Mouse (Mus musculus): Measurements from ENCODE around the gene Msi2. TPM values are rescaled to one million over a fixed set of nuclear protein-coding genes. Genes with fewer than 3 reads are reported as not detected.

Gene Msi2
- polyA plus RNA-seq, 1 experiment = 69.3 TPM

DNA sequence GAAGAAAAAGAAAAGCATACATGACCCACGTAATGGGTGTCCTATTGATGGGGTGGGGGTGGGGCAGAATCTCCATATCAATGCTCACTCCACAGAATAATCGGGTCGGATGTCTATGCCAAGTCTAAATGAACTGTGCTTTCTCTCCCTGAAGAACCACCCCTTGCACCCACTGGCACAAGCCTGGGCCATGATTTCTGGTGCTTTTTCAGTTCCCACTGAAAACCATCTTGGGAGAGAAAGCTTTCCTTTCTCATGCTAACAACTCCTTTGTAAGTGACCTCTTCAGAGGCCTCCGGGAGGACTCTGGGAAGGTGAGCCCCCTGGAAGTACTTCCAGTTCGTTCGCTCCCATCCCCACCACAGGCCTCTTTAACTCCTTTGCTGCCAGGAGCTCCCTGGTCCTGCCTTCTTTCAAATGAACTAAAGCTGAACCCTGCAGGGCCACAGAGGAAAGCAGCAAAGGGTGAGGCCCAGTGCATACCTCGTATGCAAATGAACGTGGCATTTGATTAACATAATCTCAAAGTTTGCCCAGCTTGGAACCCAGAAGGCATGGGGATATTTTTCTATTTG is 135.0 kb downstream of the Msi2 start:
- Histone ChIP-seq H3K4me3 (ENCODE audit: control insufficient read depth, low read depth, low read length) (no peak overlapping the region), H3K4me1 (ENCODE audit: control insufficient read depth, insufficient read depth, low read length) (peaks cover 2% of the 10 kb centered on the region), H3K27me3 (ENCODE audit: control insufficient read depth, insufficient read depth, low read length) (no peaks in the 10 kb centered on the region), H3K36me3 (ENCODE audit: control insufficient read depth, insufficient read depth, low read length) (no peaks in the 10 kb centered on the region), H3K27ac (ENCODE audit: control insufficient read depth, insufficient read depth, low read depth, low read length) (peak overlapping the region; percentile 30)
- TF ChIP-seq CTCF (IDR thresholded peaks at IDR 0.05; ENCODE audit: control insufficient read depth, insufficient read depth, insufficient replicate concordance, low read depth, low read length) (no peak), POLR2A (IDR thresholded peaks at IDR 0.05; ENCODE audit: control insufficient read depth, low read depth, low read length) (no peak)

- Histone ChIP-seq H3K4me1 (ENCODE audit: control insufficient read depth, insufficient read depth, low read length) (peaks cover 2% of the 10 kb centered on the region), H3K36me3 (ENCODE audit: control insufficient read depth, insufficient read depth, low read length) (no peaks in the 10 kb centered on the region), H3K4me3 (ENCODE audit: control insufficient read depth, low read depth, low read length) (no peak overlapping the region), H3K27me3 (ENCODE audit: control insufficient read depth, insufficient read depth, low read length) (no peaks in the 10 kb centered on the region), H3K27ac (ENCODE audit: control insufficient read depth, insufficient read depth, low read depth, low read length) (peak overlapping the region; percentile 30; the same call in 1 of the 2 replicates)
- TF ChIP-seq POLR2A (IDR thresholded peaks at IDR 0.05; ENCODE audit: control insufficient read depth, low read depth, low read length) = no peak
- no peak for TF ChIP-seq CTCF (IDR thresholded peaks at IDR 0.05; ENCODE audit: control insufficient read depth, insufficient read depth, insufficient replicate concordance, low read depth, low read length)
Measured at GRCm38 (mm10) chr11:88582781-88583180, 135.5 kb downstream of the Msi2 start.

GRCm38 (mm10) chr11:88582021-88582707 is 136.1 kb downstream of the Msi2 start:
- TF ChIP-seq POLR2A (IDR thresholded peaks at IDR 0.05; ENCODE audit: control insufficient read depth, low read depth, low read length) = no peak
- TF ChIP-seq CTCF (IDR thresholded peaks at IDR 0.05; ENCODE audit: control insufficient read depth, insufficient read depth, insufficient replicate concordance, low read depth, low read length) = no peak
- no peak overlapping the region for H3K4me3 ChIP-seq (ENCODE audit: control insufficient read depth, low read depth, low read length)

GRCm38 (mm10) chr11:88581375-88581774 is 136.9 kb downstream of the Msi2 start:
- no peak for TF ChIP-seq CTCF (IDR thresholded peaks at IDR 0.05; ENCODE audit: control insufficient read depth, insufficient read depth, insufficient replicate concordance, low read depth, low read length)
- no peak for TF ChIP-seq POLR2A (IDR thresholded peaks at IDR 0.05; ENCODE audit: control insufficient read depth, low read depth, low read length)
- H3K4me3 ChIP-seq (ENCODE audit: control insufficient read depth, low read depth, low read length) = no peak overlapping the region
- H3K36me3 ChIP-seq (ENCODE audit: control insufficient read depth, insufficient read depth, low read length) = no peaks in the 10 kb centered on the region
- H3K27me3 ChIP-seq (ENCODE audit: control insufficient read depth, insufficient read depth, low read length) = no peaks in the 10 kb centered on the region
- no peak overlapping the region for H3K27ac ChIP-seq (ENCODE audit: control insufficient read depth, insufficient read depth, low read depth, low read length)
- peaks cover 2% of the 10 kb centered on the region for H3K4me1 ChIP-seq (ENCODE audit: control insufficient read depth, insufficient read depth, low read length)

More at GRCm38 (mm10) chr11:88582021-88582707, 136.1 kb downstream of the Msi2 start:
- no peaks in the 10 kb centered on the region for H3K36me3 ChIP-seq (ENCODE audit: control insufficient read depth, insufficient read depth, low read length)
- H3K27ac ChIP-seq (ENCODE audit: control insufficient read depth, insufficient read depth, low read depth, low read length) = no peak overlapping the region
- no peaks in the 10 kb centered on the region for H3K27me3 ChIP-seq (ENCODE audit: control insufficient read depth, insufficient read depth, low read length)
- peaks cover 2% of the 10 kb centered on the region for H3K4me1 ChIP-seq (ENCODE audit: control insufficient read depth, insufficient read depth, low read length)

DNA sequence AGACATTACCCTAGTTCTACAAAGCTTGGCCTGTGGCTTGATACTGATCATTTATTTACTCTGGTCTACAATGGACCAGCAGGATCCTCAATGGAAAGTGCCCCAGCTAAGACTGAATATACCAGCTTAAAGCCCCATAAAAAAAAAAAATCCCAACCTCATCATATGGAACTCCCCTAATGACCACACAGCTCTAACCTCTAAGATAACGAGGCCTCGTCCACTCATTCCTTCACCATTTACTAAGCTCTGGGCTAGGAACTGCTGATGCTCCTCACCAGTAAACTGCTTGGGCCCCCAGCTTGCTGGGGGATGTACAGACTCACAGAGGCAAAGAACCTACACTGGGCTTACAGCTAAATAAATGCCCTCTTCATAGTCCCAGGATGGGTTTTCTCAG is 139.6 kb downstream of the Msi2 start:
- TF ChIP-seq CTCF (IDR thresholded peaks at IDR 0.05; ENCODE audit: control insufficient read depth, insufficient read depth, insufficient replicate concordance, low read depth, low read length) (no peak), POLR2A (IDR thresholded peaks at IDR 0.05; ENCODE audit: control insufficient read depth, low read depth, low read length) (no peak)
- Histone ChIP-seq H3K27ac (ENCODE audit: control insufficient read depth, insufficient read depth, low read depth, low read length) (no peak overlapping the region), H3K4me1 (ENCODE audit: control insufficient read depth, insufficient read depth, low read length) (no peaks in the 10 kb centered on the region; the same call in 1 of the 2 replicates)

GRCm38 (mm10) chr11:88577076-88577475 is 141.2 kb downstream of the Msi2 start:
- no peak for TF ChIP-seq CTCF (IDR thresholded peaks at IDR 0.05; ENCODE audit: control insufficient read depth, insufficient read depth, insufficient replicate concordance, low read depth, low read length)
- no peak for TF ChIP-seq POLR2A (IDR thresholded peaks at IDR 0.05; ENCODE audit: control insufficient read depth, low read depth, low read length)
- Histone ChIP-seq H3K27ac (ENCODE audit: control insufficient read depth, insufficient read depth, low read depth, low read length) (no peak overlapping the region), H3K4me1 (ENCODE audit: control insufficient read depth, insufficient read depth, low read length) (no peaks in the 10 kb centered on the region; the same call in 1 of the 2 replicates), H3K27me3 (ENCODE audit: control insufficient read depth, insufficient read depth, low read length) (no peaks in the 10 kb centered on the region), H3K36me3 (ENCODE audit: control insufficient read depth, insufficient read depth, low read length) (no peaks in the 10 kb centered on the region), H3K4me3 (ENCODE audit: control insufficient read depth, low read depth, low read length) (no peak overlapping the region)

More for the DNA sequence above, 139.6 kb downstream of the Msi2 start:
- no peaks in the 10 kb centered on the region for H3K36me3 ChIP-seq (ENCODE audit: control insufficient read depth, insufficient read depth, low read length)
- no peak overlapping the region for H3K4me3 ChIP-seq (ENCODE audit: control insufficient read depth, low read depth, low read length)
- H3K27me3 ChIP-seq (ENCODE audit: control insufficient read depth, insufficient read depth, low read length) = no peaks in the 10 kb centered on the region

GRCm38 (mm10) chr11:88576233-88576998 is 141.9 kb downstream of the Msi2 start:
- Histone ChIP-seq H3K4me1 (ENCODE audit: control insufficient read depth, insufficient read depth, low read length) (no peaks in the 10 kb centered on the region), H3K4me3 (ENCODE audit: control insufficient read depth, low read depth, low read length) (no peak overlapping the region), H3K36me3 (ENCODE audit: control insufficient read depth, insufficient read depth, low read length) (no peaks in the 10 kb centered on the region), H3K27me3 (ENCODE audit: control insufficient read depth, insufficient read depth, low read length) (no peaks in the 10 kb centered on the region), H3K27ac (ENCODE audit: control insufficient read depth, insufficient read depth, low read depth, low read length) (no peak overlapping the region)
- TF ChIP-seq POLR2A (IDR thresholded peaks at IDR 0.05; ENCODE audit: control insufficient read depth, low read depth, low read length) = no peak
- TF ChIP-seq CTCF (IDR thresholded peaks at IDR 0.05; ENCODE audit: control insufficient read depth, insufficient read depth, insufficient replicate concordance, low read depth, low read length) = no peak
